Mouse (Mus musculus) ES-E14 (cell line): ENCODE measurements at regions not wholly inside any gene's neighbourhood (a gene's known extent, or its start where the extent isn't known, plus 50 kb on each side); places are given as distances from the start of the nearest gene placed in this dataset.
"Not testable (repeated sequence)": the region's sequence is repeated elsewhere in the genome, so short reads cannot be mapped to it uniquely, and the experiment has no call there.

Source experiments
- CHD2 ChIP-seq: IDR thresholded peaks from 2 replicates; pipeline ENCODE4 v1.6.1; 2014; ENCODE audit warnings: mild to moderate bottlenecking, low read depth, low read length, inconsistent platforms
- HCFC1 ChIP-seq: IDR thresholded peaks from 2 replicates; pipeline ENCODE4 v1.6.1; 2012; ENCODE audit warnings: low read length, inconsistent platforms, borderline replicate concordance; ENCODE audit not compliant: insufficient read depth
- MAFK ChIP-seq: IDR thresholded peaks from 2 replicates; pipeline ENCODE4 v1.6.1; 2014; ENCODE audit warnings: mild to moderate bottlenecking, low read depth, low read length, inconsistent platforms; ENCODE audit not compliant: insufficient read depth

DNA sequence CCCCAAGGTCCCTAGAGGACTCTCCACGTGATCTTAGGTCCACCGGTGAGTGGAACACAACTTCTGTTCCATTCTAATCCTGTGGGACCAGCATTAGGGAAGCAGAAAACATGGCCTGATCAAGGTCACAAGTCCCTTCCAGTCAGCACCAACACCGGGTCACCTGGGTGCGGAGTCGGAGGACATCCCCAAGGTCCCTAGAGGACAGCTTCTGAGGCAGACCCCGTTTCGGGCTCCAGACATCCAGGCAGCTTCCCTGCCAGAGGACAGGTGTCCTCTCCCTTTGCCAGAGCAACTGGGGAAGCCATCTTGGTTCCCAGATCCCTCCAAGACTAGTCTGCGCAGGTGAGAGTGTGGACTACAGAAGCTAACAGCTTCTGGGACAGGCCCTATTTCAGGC lies 111.4 kb upstream of the Trpc7 start:
- not testable (repeated sequence) for TF ChIP-seq MAFK, CHD2, HCFC1
